Mouse (Mus musculus) gastrocnemius, adult 8-10 months (tissue): ENCODE results near the gene Chsy1. TPM values are rescaled to one million over a fixed set of nuclear protein-coding genes. Genes with fewer than 3 reads are reported as not detected.

Source experiments
- DNase-seq, 2 experiments: peaks; one replicate each; pipeline ENCODE4 v3.0.0; 2022; ENCODE audit warnings: low spot score in 2 of 2
- total RNA-seq, 4 experiments: library from RNA; stranded (reverse); gene quantifications; 2 replicates each; pipeline ENCODE4 v1.2.4; 2022

Gene Chsy1
- total RNA-seq, 4 experiments from 2014 or later: 2.1 to 3.6 (median 2.7) TPM

DNA sequence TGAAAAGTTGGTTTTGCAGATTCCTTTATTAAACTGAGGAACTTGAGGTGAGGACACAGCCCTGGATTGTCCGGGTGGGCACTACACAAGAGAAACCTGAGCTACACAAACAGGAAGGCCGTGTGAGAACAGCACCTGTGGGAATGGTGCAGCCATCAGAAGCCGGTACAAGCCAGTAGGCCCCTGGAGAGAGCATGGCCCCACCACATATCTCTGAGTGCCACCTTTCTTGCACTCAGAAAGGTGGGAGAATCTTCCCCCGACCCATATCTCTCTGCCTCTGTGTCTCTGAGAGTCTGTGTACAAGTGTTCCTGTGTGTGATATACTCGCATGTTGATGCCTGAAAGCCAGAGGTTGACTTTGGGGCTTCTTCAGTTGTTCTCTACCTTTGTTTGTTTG is 29.6 kb downstream of the Chsy1 start:
- DNase-seq: no peak

DNA sequence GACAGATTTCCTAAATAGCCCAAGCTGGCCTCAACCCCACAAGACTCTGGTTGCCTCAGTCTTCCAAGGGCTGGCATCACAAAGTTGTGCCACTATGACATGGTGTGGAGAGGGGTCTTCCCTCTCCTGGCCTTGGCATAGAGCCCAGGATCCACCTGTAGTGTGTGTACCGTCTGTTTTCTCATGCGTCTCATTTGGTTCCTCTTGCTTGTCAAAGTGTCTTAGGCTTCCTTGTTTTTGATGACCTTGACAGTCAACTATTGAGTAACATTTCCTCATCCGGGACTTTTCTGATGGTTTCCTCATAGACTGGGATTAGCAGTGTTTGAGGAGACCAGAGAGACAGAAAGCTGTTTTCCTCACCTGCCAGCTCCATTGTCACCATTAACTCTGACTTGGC is 30.8 kb downstream of the Chsy1 start:
- no peak for DNase-seq

DNA sequence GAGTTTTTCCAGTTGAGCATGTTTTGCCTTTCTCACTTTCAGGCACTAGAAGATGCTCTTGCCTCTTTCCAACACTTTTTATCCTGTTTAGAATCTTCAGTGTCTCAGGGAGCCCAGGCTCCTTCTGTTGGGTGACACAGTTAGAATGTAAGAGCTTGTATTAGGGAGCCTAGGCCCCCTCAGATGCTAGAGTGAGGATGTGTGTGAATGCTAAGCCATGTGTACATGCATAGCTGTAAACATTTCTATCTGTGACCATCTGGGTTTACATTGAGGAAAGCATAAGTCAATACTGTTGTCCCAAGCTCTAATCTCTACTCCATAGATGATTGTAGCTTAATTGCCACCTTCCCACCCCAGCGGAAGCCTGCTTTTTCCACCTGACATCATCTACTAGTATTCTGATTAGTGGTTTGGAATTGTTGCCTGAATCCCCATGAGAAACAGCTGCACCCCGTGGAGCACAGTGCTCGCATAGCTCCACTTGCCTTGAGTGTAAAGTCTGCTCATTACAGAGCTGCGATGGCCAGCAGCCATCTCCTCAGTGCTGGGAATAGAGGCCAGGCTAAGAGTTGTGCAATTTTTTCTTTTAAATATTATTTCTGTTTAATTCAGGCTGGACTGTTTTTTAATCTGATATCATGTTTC is 31.7 kb downstream of the Chsy1 start:
- peak in 1 of 2 experiments; percentile 8 for DNase-seq

DNA sequence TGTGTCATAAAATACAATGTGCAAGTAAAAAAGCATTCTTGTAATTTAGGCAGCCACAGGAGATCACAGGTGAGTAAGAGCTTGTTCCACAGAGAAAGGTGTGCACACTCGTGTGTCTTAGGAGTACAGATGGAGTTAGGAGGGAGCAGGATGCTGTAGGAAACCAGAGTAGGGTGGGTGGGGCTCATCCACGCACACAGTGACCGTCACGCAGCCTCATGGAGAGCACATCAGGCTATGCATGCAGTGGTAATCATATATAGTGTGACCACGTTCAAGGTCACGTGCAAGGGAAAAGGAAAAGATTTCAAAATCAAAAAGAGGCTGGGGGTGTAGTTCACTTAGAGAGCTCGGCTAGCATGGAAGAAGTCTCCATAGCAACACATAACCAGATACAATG is 33.2 kb downstream of the Chsy1 start:
- no peak for DNase-seq

DNA sequence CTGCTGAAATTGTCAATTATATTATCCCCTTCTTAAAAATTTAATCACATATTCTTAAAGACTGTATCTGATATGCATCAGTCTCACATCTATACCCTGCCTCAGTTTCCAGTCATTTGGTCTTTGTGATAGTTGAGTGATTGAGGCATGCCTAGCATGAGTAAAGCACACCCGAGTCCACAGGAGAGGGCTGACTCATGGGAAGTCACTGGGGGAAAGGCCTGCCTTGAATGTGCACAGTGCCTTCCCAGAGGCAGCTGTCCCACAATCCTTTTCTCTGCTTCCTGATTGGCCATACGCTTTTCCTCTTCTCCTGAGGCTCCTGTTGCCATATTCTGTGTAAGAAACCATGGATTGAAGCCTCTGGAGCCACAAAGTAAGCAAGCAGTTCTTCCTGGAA is 35.2 kb downstream of the Chsy1 start:
- no peak for DNase-seq

DNA sequence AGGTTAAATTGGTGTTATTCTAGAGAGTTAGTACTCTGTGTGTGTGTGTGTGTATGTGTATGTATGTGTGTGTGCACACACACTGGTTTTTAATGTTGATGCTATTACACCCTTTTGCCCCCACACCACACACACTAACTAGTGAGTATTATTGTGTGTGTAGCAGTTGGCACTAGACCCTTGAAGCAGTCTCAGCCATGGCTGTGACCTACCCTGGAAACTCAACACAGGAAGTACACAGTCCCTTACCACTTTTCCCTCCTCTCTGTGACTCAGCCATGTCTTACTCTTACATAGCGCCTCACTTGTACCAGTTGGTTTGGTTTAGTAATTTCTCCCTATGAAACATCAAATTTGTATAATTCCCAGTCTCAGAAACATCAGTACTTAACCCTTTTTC is 37.8 kb downstream of the Chsy1 start:
- no peak for DNase-seq

DNA sequence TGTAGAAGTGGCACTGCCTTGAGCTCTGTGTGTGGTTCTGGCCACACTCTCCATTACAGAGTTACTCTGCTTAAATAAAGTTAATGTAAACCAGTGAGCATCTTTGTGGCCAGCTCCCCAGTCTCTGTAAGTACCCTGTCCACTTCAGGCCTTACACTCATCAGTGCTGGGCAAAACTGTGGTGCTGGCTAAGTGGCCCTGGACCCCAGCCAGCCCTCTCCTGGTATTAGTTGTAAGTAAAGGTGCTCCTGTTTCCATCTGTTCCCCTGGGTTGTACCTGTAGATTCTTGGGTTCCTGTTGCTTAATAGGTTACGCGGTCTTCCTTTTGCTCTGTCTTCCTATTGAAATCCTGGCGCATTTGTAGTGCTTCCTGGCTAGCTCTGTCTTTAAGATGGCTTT is 38.5 kb downstream of the Chsy1 start:
- no peak for DNase-seq

DNA sequence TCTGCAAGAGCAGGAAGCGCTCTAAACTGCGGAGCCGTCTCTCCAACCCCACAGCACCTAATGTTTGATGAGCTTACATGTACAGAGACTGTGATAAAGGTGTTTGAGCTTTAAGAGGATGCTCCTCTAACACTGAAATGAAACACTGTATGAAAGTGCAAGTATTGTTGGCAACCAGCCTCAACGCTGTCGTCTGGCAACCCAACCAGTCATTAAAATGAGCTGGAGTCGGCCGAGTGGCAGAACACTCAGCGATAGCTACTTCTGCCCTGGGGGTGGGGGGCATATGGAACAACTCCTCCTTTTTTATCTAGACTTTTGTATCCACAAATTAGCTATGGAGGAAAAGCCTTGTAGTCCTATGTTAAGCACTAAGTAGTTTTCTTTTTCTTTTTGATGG is 40.2 kb downstream of the Chsy1 start:
- no peak for DNase-seq

DNA sequence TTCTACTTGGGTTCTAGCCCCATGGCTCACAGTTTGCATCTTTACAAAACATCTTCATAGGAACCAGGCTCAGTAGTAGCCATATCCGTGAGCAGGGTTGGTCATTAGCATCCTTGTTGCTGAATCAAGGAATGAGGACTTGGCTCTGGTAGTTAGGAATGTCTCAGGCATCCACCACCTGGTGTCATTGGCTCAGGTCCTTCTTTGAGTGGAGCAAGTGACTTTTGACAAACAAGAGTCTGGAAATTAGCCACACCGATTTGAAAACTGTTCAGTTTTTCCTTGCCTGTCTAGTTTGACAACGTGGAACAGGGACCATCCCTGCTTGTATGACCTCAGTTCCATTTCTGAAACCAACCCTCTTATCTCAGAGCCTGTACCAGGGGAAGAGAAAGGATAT is 41.1 kb downstream of the Chsy1 start:
- no peak for DNase-seq

DNA sequence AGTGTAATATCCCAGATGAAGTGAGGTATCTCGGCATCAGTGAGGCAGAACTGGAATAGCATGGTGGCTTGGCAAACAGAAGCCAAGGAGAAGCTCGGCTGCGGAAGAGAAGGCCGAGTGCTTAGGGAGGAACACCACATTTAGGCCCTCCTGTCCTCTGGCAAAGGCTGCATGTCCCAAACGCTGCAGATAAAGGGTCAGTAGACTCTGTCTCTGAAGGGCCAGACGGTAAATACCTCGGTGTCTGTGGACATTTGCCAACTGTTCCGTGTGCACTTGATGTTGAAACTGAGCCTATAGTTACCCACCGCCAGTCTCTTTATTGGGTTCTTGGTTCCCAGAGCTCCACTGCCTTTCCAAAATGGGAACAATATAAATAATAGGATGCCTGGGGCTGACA is 48.1 kb downstream of the Chsy1 start:
- no peak for DNase-seq

DNA sequence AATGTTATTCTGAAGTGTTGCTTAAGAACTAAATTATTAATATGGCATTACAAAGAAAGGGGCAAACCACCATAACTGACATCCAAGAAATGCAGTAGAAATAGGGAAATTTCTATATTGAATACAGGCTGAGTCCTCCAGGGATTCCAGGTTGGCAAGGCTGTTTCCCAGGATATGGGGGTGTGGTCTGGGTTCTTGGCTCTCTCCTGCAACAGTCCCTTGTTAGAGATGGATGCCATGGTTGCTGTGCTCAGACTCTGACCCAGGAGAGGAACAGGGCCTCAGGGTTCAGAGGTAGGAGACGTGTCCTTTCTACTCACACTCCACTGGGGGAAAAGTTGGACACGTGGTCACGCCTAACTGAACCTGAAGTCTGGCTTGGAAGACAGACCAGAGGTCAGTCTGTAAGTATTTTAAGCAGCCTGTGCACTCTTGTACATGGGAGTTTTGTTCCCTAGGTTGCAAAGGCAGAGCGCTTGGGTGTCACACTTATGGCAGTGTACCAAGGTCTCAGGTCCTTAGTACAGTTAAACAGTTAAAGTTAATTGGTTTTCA is 48.6 kb downstream of the Chsy1 start:
- DNase-seq: no peak

DNA sequence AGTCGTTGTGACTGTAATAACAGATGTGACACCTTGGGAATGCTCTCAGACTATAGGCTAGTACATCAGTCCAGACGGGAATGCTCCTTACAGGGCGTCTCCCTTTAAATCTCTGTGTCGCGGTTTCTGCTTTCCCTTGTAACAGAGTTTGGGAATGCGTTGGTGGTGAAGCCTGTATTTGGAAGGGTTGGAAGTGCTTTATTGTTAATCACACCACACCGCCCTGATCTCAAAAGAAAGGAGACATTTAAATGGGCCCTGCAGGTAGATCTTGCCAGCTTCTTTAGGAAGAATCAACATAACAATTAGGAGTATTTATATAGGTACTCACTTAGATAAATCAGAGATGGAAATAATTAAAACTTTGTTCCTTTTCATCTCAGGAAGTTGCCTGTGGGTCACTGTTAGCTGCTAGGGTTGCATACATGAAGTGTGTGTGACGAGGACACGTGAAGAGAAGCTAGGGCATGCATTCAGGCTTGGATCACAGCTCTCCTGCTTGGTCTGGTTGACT is 49.4 kb downstream of the Chsy1 start:
- DNase-seq: no peak

DNA sequence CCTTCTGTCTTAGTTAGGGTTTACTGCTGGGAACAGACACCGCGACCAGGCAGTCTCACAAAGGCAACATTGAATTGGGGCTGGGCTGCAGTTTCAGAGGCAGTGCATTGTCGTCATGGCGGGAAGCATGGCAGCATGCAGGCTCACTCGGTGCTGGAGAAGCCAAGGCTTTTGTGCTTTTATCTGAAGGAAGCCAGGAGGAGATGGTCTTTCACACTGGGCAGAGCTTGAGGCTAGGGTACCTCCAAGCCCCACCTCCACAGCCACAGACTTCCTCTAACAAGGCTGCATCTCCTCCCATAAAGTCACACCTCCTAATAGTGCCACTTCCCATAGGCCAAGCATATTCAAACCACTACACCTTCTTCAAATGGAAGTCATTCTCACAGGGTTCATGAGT is 50.6 kb downstream of the Chsy1 start:
- no peak for DNase-seq

DNA sequence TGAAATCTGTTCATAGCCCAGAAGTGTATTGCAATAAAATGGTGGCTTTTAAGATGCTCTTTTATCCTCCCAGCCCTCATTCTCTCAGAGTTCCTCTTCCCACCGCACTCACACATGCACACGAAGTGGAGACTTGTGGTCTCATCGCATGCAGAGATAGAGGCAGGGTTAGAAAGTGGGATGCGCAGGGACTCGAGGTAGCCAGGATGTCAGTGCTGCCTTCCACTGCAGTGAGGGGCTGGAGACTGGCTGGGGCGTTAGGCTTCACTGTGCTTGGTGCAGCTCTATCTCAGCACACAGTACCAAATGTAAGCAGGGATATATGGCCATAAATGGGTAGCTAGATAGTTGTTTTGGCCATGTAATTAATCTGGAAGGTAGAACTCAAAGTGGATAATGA is 52.5 kb downstream of the Chsy1 start:
- no peak for DNase-seq

DNA sequence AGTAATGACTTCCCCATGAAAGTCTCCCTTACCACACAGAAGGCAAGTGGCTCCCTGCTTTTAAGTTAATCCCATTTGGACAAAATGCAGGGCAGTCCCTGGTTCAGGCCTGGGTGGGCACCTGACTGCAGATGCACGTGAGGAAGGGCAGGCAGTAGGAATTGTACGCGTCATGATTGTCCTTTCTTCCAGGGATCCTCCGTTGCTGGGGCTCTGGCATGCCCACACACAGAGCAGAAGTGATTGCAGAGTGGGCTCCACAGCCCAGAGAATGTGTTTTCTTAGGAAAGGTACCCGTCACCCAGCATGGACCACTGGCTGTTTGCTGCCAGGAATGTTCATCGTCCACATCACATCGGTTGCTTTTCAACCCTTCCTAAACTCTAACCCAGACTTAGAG is 53.2 kb downstream of the Chsy1 start:
- no peak for DNase-seq

DNA sequence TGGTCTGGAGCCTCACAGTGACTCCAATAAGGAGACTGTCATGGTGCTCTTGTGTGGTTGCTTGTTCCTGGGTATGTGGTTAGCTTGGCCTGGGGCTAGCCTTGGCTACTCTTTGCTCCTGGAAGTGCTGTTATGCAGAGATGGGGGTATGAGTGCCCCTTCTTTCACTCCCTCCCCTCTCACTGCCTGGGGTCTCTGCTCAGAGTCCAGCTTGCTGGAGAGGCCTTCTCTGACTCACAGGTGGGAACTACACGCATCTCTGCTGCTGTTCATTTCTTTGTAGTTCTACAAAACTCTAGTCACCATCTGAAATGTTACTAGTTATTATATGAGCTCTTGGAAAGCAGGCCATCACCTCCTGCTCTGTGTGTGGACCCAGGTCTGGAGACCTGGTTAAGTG is 53.7 kb downstream of the Chsy1 start:
- no peak for DNase-seq

DNA sequence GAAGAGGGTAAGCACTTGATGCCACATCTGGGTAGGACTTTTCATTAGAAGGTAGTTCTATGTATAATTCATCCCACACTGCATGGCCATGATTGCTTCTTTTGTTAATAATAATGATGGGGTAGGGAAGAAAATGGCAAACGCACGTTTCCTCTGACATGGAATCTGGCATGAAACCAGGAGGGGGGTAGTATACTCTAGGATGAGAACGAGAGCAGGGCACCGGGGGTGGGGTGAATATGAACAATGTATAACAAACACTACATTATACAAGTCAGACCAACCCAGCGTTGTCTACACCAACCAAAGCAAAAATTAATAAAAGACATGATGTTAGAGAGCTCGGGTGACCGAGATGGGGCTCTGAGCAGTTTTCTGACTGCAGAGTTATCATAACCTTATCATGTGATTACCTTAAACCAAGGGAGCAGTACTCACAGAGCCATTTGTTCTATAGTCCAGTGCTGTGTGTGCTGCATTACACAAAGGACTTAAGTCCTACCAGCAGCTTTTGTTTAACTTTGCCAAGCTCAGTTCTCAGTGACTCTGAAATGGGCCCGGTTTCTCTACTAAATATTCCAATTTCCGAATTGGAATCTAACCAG is 55.2 kb downstream of the Chsy1 start:
- no peak for DNase-seq

DNA sequence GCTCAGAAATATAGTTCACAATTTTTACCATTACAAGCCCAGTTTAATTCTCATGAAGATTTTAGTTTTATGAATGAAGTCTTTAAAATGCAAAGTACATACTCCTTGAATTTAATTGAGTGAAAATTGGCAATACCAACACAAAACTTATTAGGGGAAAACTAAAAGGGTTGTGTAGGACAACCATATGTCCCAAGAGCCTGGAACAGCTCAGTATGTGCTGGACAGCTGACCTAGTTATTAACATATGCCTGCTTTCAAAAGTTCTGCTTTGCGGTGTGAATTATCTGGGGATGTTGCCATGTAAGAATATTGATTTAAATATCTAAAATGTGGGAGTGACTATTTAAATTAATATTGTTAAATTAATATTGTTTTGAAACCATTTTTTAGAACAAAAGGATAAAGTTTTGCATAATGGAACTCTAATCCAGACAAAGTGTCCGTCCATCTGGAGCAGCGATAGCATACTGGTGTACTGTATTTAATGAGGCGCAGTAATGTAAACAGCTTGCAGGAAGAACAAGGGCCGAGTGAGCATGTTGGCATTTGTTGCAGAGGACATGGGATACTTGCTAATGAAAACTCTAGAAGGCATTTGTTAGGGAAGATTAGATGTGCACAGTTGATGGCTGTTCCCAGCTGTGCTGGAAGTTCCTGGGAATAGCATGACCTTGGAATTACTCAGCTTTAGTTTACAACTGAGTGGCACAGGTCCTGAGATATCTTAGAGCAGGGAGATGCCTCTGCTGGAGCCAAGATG is 55.9 kb downstream of the Chsy1 start:
- no peak for DNase-seq

DNA sequence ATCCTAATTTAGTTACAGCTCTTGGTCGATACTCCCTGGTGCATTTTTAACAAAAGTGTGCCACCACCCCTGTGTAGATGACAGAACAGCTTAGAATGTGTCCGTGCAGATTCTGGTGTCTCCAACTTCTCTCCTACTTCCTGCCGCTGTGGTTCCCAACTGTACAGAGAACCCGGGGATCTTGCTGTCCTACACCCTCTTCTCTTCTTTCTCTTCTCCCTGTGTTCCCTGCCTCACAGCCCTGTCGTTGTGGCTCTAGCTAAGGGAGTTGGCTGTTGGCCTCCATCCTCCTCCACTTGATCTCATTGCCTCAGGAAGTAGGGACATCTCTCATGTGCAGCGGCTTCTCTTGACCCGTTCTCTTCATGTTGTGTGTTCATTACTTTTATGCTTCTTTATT is 59.6 kb downstream of the Chsy1 start:
- DNase-seq: no peak

DNA sequence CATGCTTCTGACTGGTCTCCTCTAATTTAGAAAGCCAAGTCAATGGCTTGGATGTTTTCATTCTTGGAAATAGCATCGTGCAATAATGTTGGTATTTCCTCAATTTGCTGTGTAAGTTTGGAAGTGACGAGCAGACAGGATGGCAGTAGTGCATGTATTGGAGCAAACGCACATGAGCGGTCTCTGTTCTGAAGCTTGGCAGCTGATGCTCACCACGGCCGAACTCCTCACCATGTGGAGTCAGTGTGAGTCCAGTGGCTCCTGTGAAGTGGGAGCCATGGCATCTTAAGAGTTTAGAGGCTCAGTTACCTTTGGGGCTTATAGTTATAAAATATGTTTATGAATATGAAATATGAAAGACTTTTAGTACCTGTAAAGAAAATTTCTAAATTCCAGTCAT is 60.2 kb downstream of the Chsy1 start:
- no peak for DNase-seq

DNA sequence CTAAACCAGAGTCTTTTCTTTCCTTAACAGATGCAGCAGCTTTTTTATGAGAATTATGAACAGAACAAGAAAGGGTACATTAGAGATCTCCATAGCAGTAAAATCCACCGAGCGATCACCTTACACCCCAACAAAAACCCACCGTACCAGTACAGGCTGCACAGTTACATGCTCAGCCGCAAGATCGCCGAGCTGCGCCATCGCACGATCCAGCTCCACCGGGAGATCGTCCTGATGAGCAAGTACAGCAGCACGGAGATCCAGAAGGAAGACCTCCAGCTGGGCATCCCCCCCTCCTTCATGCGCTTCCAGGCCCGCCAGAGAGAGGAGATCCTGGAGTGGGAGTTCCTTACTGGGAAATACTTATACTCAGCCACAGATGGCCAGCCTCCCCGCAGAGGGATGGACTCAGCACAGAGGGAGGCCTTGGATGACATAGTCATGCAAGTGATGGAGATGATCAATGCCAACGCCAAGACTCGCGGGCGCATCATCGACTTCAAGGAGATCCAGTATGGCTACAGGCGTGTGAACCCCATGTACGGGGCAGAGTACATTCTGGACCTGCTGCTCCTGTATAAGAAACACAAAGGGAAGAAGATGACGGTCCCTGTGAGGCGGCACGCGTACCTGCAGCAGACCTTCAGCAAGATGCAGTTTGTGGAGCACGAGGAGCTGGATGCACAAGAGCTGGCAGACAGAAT is 61.6 kb downstream of the Chsy1 start:
- no peak for DNase-seq

DNA sequence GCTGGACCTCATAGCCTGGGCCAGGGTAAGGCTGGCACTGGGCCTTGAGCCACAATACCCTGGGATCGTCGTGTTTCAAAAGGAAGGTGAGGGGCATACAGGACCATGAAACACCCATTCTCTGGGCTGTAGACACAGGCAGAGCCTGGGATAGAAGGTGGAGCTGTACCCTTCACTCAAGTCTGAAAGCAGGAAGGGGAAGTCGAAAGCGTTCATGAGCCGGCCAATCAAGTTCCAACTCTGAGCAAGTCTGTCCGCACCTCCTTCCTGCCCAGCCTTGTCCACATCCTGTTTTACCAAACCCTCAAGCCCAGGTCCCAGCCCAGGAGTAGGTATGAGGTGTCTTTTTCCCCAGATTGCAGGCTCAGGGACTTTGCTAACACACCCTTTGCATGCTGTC is 66.4 kb downstream of the Chsy1 start:
- no peak for DNase-seq
